Mouse (Mus musculus) heart, embryonic 14.5 days (tissue): ENCODE measurements around the gene Ptprd. TPM values are rescaled to one million over a fixed set of nuclear protein-coding genes. Genes with fewer than 3 reads are reported as not detected.
"Not testable (repeated sequence)": the region's sequence is repeated elsewhere in the genome, so short reads cannot be mapped to it uniquely, and the experiment has no call there.

Source experiments
- ATAC-seq: fragments of 200-750 bp; cut with Nextera tagmentation; 2 replicates; pipeline ENCODE4 v1.8.0; 2017; ENCODE audit warnings: low read depth, moderate TSS enrichment; ENCODE audit not compliant: insufficient number of reproducible peaks, insufficient read depth, low FRiP score
- H3K27ac ChIP-seq, 2 experiments: fragments of 200-500 bp in 1 of 2; fragments of 300-500 bp in 1 of 2; sonication (generic) in 1 of 2; replicated peaks in 1 of 2; 2 replicates each; pipeline ENCODE4 v1.5.1; 2012 to 2014; ENCODE audit warnings: low read depth in 2 of 2, low read length in 2 of 2, control low read depth in 1 of 2, mild to moderate bottlenecking in 1 of 2, mixed read lengths in 1 of 2; ENCODE audit not compliant: control insufficient read depth in 1 of 2, insufficient read depth in 1 of 2
- H3K27me3 ChIP-seq: fragments of 300-500 bp; sonication (generic); 2 replicates; pipeline ENCODE4 v1.6.1; 2014; ENCODE audit warnings: mild to moderate bottlenecking, low read length, control low read depth; ENCODE audit not compliant: control insufficient read depth, insufficient read depth
- H3K36me3 ChIP-seq: fragments of 300-500 bp; sonication (generic); 2 replicates; pipeline ENCODE4 v1.6.1; 2014; ENCODE audit warnings: mild to moderate bottlenecking, control low read depth, low read length, mixed read lengths; ENCODE audit not compliant: control insufficient read depth, insufficient read depth
- H3K4me1 ChIP-seq, 2 experiments: fragments of 200-500 bp in 1 of 2; fragments of 300-500 bp in 1 of 2; sonication (generic) in 1 of 2; 2 replicates each; pipeline ENCODE4 v1.6.1; 2012 to 2014; ENCODE audit warnings: low read length in 2 of 2, control low read depth in 1 of 2, mixed read lengths in 1 of 2; ENCODE audit not compliant: control insufficient read depth in 2 of 2, insufficient read depth in 2 of 2
- H3K4me2 ChIP-seq: fragments of 300-500 bp; sonication (generic); 2 replicates; pipeline ENCODE4 v1.6.1; 2014; ENCODE audit warnings: mild to moderate bottlenecking, low read length
- H3K4me3 ChIP-seq, 2 experiments: fragments of 200-500 bp in 1 of 2; fragments of 300-500 bp in 1 of 2; sonication (generic) in 1 of 2; 2 replicates each; pipeline ENCODE4 v1.5.1; 2012 to 2014; ENCODE audit warnings: low read length in 2 of 2, mild to moderate bottlenecking in 2 of 2, control low read depth in 1 of 2, low read depth in 1 of 2, moderate library complexity in 1 of 2; ENCODE audit not compliant: control insufficient read depth in 1 of 2, insufficient read depth in 1 of 2
- H3K9ac ChIP-seq: fragments of 300-500 bp; sonication (generic); 2 replicates; pipeline ENCODE4 v1.6.1; 2014; ENCODE audit warnings: mild to moderate bottlenecking, low read length
- H3K9me3 ChIP-seq: fragments of 300-500 bp; sonication (generic); 2 replicates; pipeline ENCODE4 v1.6.1; 2016; ENCODE audit warnings: low read length, control low read depth; ENCODE audit not compliant: control insufficient read depth
- WGBS: fragments of 180-500 bp; shearing (Covaris S2); extraction: QIAGEN DNeasy Blood & Tissue Kit; methylation state at CpG from one replicate; pipeline ENCODE4 v1.1.7; 2014; 5-methylcytosine and 5-hydroxymethylcytosine counted together
- polyA plus RNA-seq: library from polyadenylated mRNA; unstranded; fragments of >200 nt; fragmentation: Nextera tagmentation; extraction: Ambion mirVana; gene quantifications from 2 replicates; pipeline ENCODE4 v1.2.1, GENCODE M21; 2014

Ptprd gene
- polyA plus RNA-seq, 1 experiment from 2014 or later: 21.8 TPM

DNA sequence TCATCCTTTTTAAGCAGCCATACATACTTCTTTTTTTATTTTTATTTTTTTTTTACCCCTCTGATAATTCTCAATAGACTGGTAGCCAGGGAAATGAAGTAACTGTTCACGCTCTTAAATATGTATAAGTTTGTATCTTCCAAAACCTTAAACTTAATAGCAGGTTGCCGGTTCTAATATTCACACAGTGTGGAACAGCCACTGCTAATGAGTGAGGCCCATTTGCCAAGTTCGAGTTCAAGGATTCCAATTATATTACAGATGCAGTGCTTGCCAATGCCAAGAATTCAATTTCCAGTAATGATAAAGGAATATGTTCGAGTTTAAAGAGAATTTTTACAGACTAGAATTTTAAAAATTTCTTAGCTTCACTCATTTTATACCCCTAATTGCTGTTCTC, 322.3 kb downstream of the Ptprd start:
- ATAC-seq: no peak
- Histone ChIP-seq H3K4me1 (no peaks in the 10 kb centered on the region), H3K27ac (no peak overlapping the region), H3K36me3 (no peaks in the 10 kb centered on the region), H3K9ac (no peak overlapping the region), H3K4me3 (no peak overlapping the region), H3K9me3 (no peaks in the 10 kb centered on the region), H3K4me2 (no peak overlapping the region), H3K27me3 (no peaks in the 10 kb centered on the region)
- WGBS: 70% methylated on average over 4 of the region's 4 CpGs

GRCm38 (mm10) chr4:77880213-77880612, 331.5 kb downstream of the Ptprd start:
- no peaks in the 10 kb centered on the region for H3K4me1 ChIP-seq
- no peaks in the 10 kb centered on the region for H3K36me3 ChIP-seq
- no peak overlapping the region for H3K4me2 ChIP-seq
- no peak overlapping the region for H3K27ac ChIP-seq
- H3K9me3 ChIP-seq: no peaks in the 10 kb centered on the region
- no peak overlapping the region for H3K9ac ChIP-seq
- no peak overlapping the region for H3K4me3 ChIP-seq
- 68% methylated on average over 2 of the region's 2 CpGs for WGBS
- ATAC-seq: no peak
- no peaks in the 10 kb centered on the region for H3K27me3 ChIP-seq

GRCm38 (mm10) chr4:77861269-77861668, 350.5 kb downstream of the Ptprd start:
- no peaks in the 10 kb centered on the region for H3K9me3 ChIP-seq
- H3K27me3 ChIP-seq: no peaks in the 10 kb centered on the region
- H3K36me3 ChIP-seq: no peaks in the 10 kb centered on the region
- H3K4me2 ChIP-seq: no peak overlapping the region
- H3K4me1 ChIP-seq: no peaks in the 10 kb centered on the region
- WGBS: 70% methylated on average over 5 of the region's 5 CpGs
- H3K4me3 ChIP-seq: no peak overlapping the region
- no peak for ATAC-seq
- no peak overlapping the region for H3K27ac ChIP-seq
- no peak overlapping the region for H3K9ac ChIP-seq

GRCm38 (mm10) chr4:77797391-77797790, 414.4 kb downstream of the Ptprd start:
- WGBS: 19% methylated on average over 1 of the region's 1 CpGs
- H3K4me2 ChIP-seq, ATAC-seq, H3K27ac ChIP-seq, H3K4me3 ChIP-seq, H3K36me3 ChIP-seq, H3K9me3 ChIP-seq, H3K4me1 ChIP-seq, H3K9ac ChIP-seq, H3K27me3 ChIP-seq: not testable (repeated sequence)

- Histone ChIP-seq H3K36me3 (no peaks in the 10 kb centered on the region), H3K4me2 (no peak overlapping the region), H3K27ac (no peak overlapping the region), H3K27me3 (no peaks in the 10 kb centered on the region), H3K9ac (no peak overlapping the region), H3K9me3 (no peaks in the 10 kb centered on the region), H3K4me3 (no peak overlapping the region), H3K4me1 (no peaks in the 10 kb centered on the region)
- ATAC-seq: no peak
- WGBS: 91% methylated on average over 2 of the region's 2 CpGs
Measured at GRCm38 (mm10) chr4:77777237-77777636, 434.5 kb downstream of the Ptprd start.

GRCm38 (mm10) chr4:77763790-77764189, 448.0 kb downstream of the Ptprd start:
- ATAC-seq: no peak
- H3K9ac ChIP-seq: no peak overlapping the region
- H3K9me3 ChIP-seq: no peaks in the 10 kb centered on the region
- H3K36me3 ChIP-seq: no peaks in the 10 kb centered on the region
- H3K27me3 ChIP-seq: no peaks in the 10 kb centered on the region
- 13% methylated on average over 1 of the region's 1 CpGs for WGBS
- no peak overlapping the region for H3K4me3 ChIP-seq
- H3K4me1 ChIP-seq: no peaks in the 10 kb centered on the region
- no peak overlapping the region for H3K4me2 ChIP-seq
- no peak overlapping the region for H3K27ac ChIP-seq

- Histone ChIP-seq H3K36me3 (no peaks in the 10 kb centered on the region), H3K9me3 (no peaks in the 10 kb centered on the region), H3K4me2 (peak overlapping the region; percentile 18), H3K27me3 (no peaks in the 10 kb centered on the region), H3K4me1 (peaks cover 0 to 8% of the 10 kb centered on the region in 2 experiments; a peak in 1 of 4 replicates), H3K27ac (peak overlapping the region in 1 of 2 experiments; percentile 57; a peak in 3 of 4 replicates), H3K9ac (no peak overlapping the region), H3K4me3 (no peak overlapping the region)
- ATAC-seq: peak; percentile 80
- 22% methylated on average over 2 of the region's 2 CpGs for WGBS
Measured at GRCm38 (mm10) chr4:77743391-77743790, 468.4 kb downstream of the Ptprd start.

GRCm38 (mm10) chr4:77721908-77722307, 489.9 kb downstream of the Ptprd start:
- Histone ChIP-seq H3K36me3 (no peaks in the 10 kb centered on the region), H3K9ac (no peak overlapping the region), H3K9me3 (no peaks in the 10 kb centered on the region), H3K27me3 (no peaks in the 10 kb centered on the region), H3K4me2 (no peak overlapping the region), H3K4me1 (no peaks in the 10 kb centered on the region), H3K4me3 (no peak overlapping the region), H3K27ac (no peak overlapping the region)
- 51% methylated on average over 6 of the region's 6 CpGs for WGBS
- no peak for ATAC-seq
